Mouse (Mus musculus) midbrain, embryonic 11.5 days (tissue): ENCODE measurements around the gene Snap25. TPM values are rescaled to one million over a fixed set of nuclear protein-coding genes. Genes with fewer than 3 reads are reported as not detected.

Source experiments
- ATAC-seq: fragments of 200-750 bp; cut with Nextera tagmentation; 2 replicates; pipeline ENCODE4 v1.8.0; 2017; ENCODE audit warnings: moderate TSS enrichment, moderate library complexity; ENCODE audit not compliant: low FRiP score
- DNase-seq: peaks from one replicate; pipeline ENCODE4 v3.0.0; 2015; ENCODE audit warnings: low spot score; ENCODE audit errors: missing footprints
- H3K27ac ChIP-seq: fragments of 300-500 bp; sonication (generic); 2 replicates; pipeline ENCODE4 v1.5.1; 2014; ENCODE audit warnings: low read depth, low read length
- H3K27me3 ChIP-seq: fragments of 300-500 bp; sonication (generic); 2 replicates; pipeline ENCODE4 v1.6.1; 2014; ENCODE audit warnings: mild to moderate bottlenecking, low read length, moderate library complexity, mixed read lengths; ENCODE audit not compliant: control insufficient read depth, insufficient read depth
- H3K36me3 ChIP-seq: fragments of 300-500 bp; sonication (generic); 2 replicates; pipeline ENCODE4 v1.6.1; 2014; ENCODE audit warnings: mild to moderate bottlenecking, low read length, moderate library complexity, mixed read lengths; ENCODE audit not compliant: control insufficient read depth, insufficient read depth
- H3K4me1 ChIP-seq: fragments of 300-500 bp; sonication (generic); 2 replicates; pipeline ENCODE4 v1.6.1; 2014; ENCODE audit warnings: low read length; ENCODE audit not compliant: control insufficient read depth, insufficient read depth
- H3K4me2 ChIP-seq: fragments of 300-500 bp; sonication (generic); 2 replicates; pipeline ENCODE4 v1.6.1; 2014; ENCODE audit warnings: mild to moderate bottlenecking, moderate library complexity
- H3K4me3 ChIP-seq: fragments of 300-500 bp; sonication (generic); 2 replicates; pipeline ENCODE4 v1.5.1; 2014; ENCODE audit warnings: low read depth, low read length
- H3K9ac ChIP-seq: fragments of 300-500 bp; sonication (generic); 2 replicates; pipeline ENCODE4 v1.6.1; 2014; ENCODE audit warnings: low read length
- H3K9me3 ChIP-seq: fragments of 300-500 bp; sonication (generic); 2 replicates; pipeline ENCODE4 v1.6.1; 2016; ENCODE audit warnings: low read length; ENCODE audit not compliant: control insufficient read depth
- WGBS: fragments of 180-500 bp; shearing (Covaris S2); extraction: QIAGEN DNeasy Blood & Tissue Kit; methylation state at CpG from one replicate; pipeline ENCODE4 v1.1.7; 2014; 5-methylcytosine and 5-hydroxymethylcytosine counted together
- polyA plus RNA-seq: library from polyadenylated mRNA; unstranded; fragments of >200 nt; fragmentation: Nextera tagmentation; extraction: Ambion mirVana; gene quantifications from 2 replicates; pipeline ENCODE4 v1.2.1, GENCODE M21; 2014

Snap25 gene
- polyA plus RNA-seq, 1 experiment from 2014 or later = 28.3 TPM

- ATAC-seq (no peak), DNase-seq (no peak)
- no peaks in the 10 kb centered on the region for H3K4me1 ChIP-seq
- H3K4me2 ChIP-seq = no peak overlapping the region
- 68% methylated on average over 2 of the region's 2 CpGs for WGBS
- H3K9me3 ChIP-seq = no peaks in the 10 kb centered on the region
- H3K27me3 ChIP-seq = no peaks in the 10 kb centered on the region
- no peak overlapping the region for H3K27ac ChIP-seq
- no peak overlapping the region for H3K9ac ChIP-seq
- no peaks in the 10 kb centered on the region for H3K36me3 ChIP-seq
- no peak overlapping the region for H3K4me3 ChIP-seq
These were observed 9.9 kb upstream of the Snap25 start for GRCm38 (mm10) chr2:136703376-136703775.

- H3K27ac ChIP-seq = no peak overlapping the region
- peaks cover 5% of the 10 kb centered on the region; the same call in 1 of the 2 replicates for H3K4me1 ChIP-seq
- no peak for ATAC-seq
- H3K4me3 ChIP-seq = no peak overlapping the region
- no peak overlapping the region for H3K9ac ChIP-seq
- WGBS = 43% methylated on average over 3 of the region's 3 CpGs
- H3K9me3 ChIP-seq = no peaks in the 10 kb centered on the region
- no peak overlapping the region for H3K4me2 ChIP-seq
- no peak for DNase-seq
- no peaks in the 10 kb centered on the region for H3K27me3 ChIP-seq
- no peaks in the 10 kb centered on the region for H3K36me3 ChIP-seq
These were observed 2.1 kb upstream of the Snap25 start for GRCm38 (mm10) chr2:136711155-136711554.

GRCm38 (mm10) chr2:136711746-136712440 is 1.4 kb upstream of the Snap25 start:
- H3K4me2 ChIP-seq = peak overlapping the region; percentile 52
- no peak overlapping the region for H3K27ac ChIP-seq
- H3K4me3 ChIP-seq = peak overlapping the region; percentile 58
- H3K36me3 ChIP-seq = no peaks in the 10 kb centered on the region
- no peaks in the 10 kb centered on the region for H3K9me3 ChIP-seq
- DNase-seq (peak; percentile 93), ATAC-seq (peak; percentile 20)
- H3K27me3 ChIP-seq = no peaks in the 10 kb centered on the region
- WGBS = 3% methylated on average over 28 of the region's 28 CpGs
- peaks cover 5% of the 10 kb centered on the region; the same call in 1 of the 2 replicates for H3K4me1 ChIP-seq
- H3K9ac ChIP-seq = 0 out of 2 replicates have a peak overlapping the region, but pooled peaks have one; percentile 40

GRCm38 (mm10) chr2:136712441-136713015 is 725 bp upstream of the Snap25 start:
- Histone ChIP-seq H3K4me3 (peak overlapping the region; percentile 58), H3K9ac (0 out of 2 replicates have a peak overlapping the region, but pooled peaks have one; percentile 40), H3K27ac (no peak overlapping the region), H3K4me2 (peak overlapping the region; percentile 52), H3K9me3 (no peaks in the 10 kb centered on the region), H3K36me3 (no peaks in the 10 kb centered on the region), H3K27me3 (no peaks in the 10 kb centered on the region), H3K4me1 (peaks cover 5% of the 10 kb centered on the region; the same call in 1 of the 2 replicates)
- ATAC-seq = peak; percentile 17
- no peak for DNase-seq
- WGBS = under 1% methylated on average over 13 of the region's 13 CpGs

- H3K27me3 ChIP-seq = no peaks in the 10 kb centered on the region
- no peak overlapping the region for H3K27ac ChIP-seq
- peak overlapping the region; percentile 43 for H3K9ac ChIP-seq
- no peaks in the 10 kb centered on the region for H3K9me3 ChIP-seq
- ATAC-seq = peak; percentile 72
- peaks cover 5% of the 10 kb centered on the region; the same call in 1 of the 2 replicates for H3K4me1 ChIP-seq
- peak overlapping the region; percentile 58 for H3K4me3 ChIP-seq
- H3K4me2 ChIP-seq = peak overlapping the region; percentile 52
- DNase-seq = peak; percentile 98
- under 1% methylated on average over 22 of the region's 22 CpGs for WGBS
- no peaks in the 10 kb centered on the region for H3K36me3 ChIP-seq
These were observed 757 bp downstream of the Snap25 start for GRCm38 (mm10) chr2:136714008-136714411.

GRCm38 (mm10) chr2:136715531-136715930 is 2.3 kb downstream of the Snap25 start:
- Histone ChIP-seq H3K27me3 (no peaks in the 10 kb centered on the region), H3K9ac (no peak overlapping the region), H3K4me2 (no peak overlapping the region), H3K4me1 (peaks cover 5% of the 10 kb centered on the region; the same call in 1 of the 2 replicates), H3K4me3 (no peak overlapping the region), H3K36me3 (no peaks in the 10 kb centered on the region), H3K9me3 (no peaks in the 10 kb centered on the region), H3K27ac (no peak overlapping the region)
- ATAC-seq (no peak), DNase-seq (no peak)
- 83% methylated on average over 5 of the region's 5 CpGs for WGBS

GRCm38 (mm10) chr2:136716400-136716799 is 3.1 kb downstream of the Snap25 start:
- Histone ChIP-seq H3K27ac (no peak overlapping the region), H3K9ac (no peak overlapping the region), H3K4me2 (no peak overlapping the region), H3K9me3 (no peaks in the 10 kb centered on the region), H3K27me3 (no peaks in the 10 kb centered on the region), H3K36me3 (no peaks in the 10 kb centered on the region), H3K4me3 (no peak overlapping the region), H3K4me1 (peaks cover 5% of the 10 kb centered on the region; the same call in 1 of the 2 replicates)
- DNase-seq = no peak
- WGBS = 88% methylated on average over 1 of the region's 1 CpGs
- ATAC-seq = no peak

GRCm38 (mm10) chr2:136720235-136720634 is 7.0 kb downstream of the Snap25 start:
- Histone ChIP-seq H3K9ac (no peak overlapping the region), H3K4me1 (no peaks in the 10 kb centered on the region), H3K27me3 (no peaks in the 10 kb centered on the region), H3K9me3 (no peaks in the 10 kb centered on the region), H3K36me3 (no peaks in the 10 kb centered on the region), H3K27ac (no peak overlapping the region), H3K4me3 (no peak overlapping the region), H3K4me2 (no peak overlapping the region)
- ATAC-seq = no peak
- 29% methylated on average over 4 of the region's 4 CpGs for WGBS
- peak; percentile 90 for DNase-seq

GRCm38 (mm10) chr2:136738260-136738659 is 25.0 kb downstream of the Snap25 start:
- WGBS = 77% methylated on average over 2 of the region's 2 CpGs
- H3K4me1 ChIP-seq = no peaks in the 10 kb centered on the region
- ATAC-seq = no peak
- H3K27me3 ChIP-seq = no peaks in the 10 kb centered on the region
- no peak overlapping the region for H3K4me2 ChIP-seq
- no peak overlapping the region for H3K4me3 ChIP-seq
- no peak overlapping the region for H3K27ac ChIP-seq
- no peaks in the 10 kb centered on the region for H3K36me3 ChIP-seq
- no peak overlapping the region for H3K9ac ChIP-seq
- DNase-seq = no peak
- no peaks in the 10 kb centered on the region; the same call in 1 of the 2 replicates for H3K9me3 ChIP-seq
